In genomic region chr15:63664877-63665276, GRCm38 (mm10) we compare ENCODE assay signal across 19 mouse cellular contexts.
"Had no signal": no experiment of that assay in that cellular context is flagged by ENCODE, and none has a peak within 500 bp of the region (broad histone marks: within the 10 kb centered on the region; RNA-seq: fewer than 3 reads in every experiment).

No protein-coding gene starts in this region.

- H3K36me3 ChIP-seq: kidney, embryonic 15.5 days; midbrain, embryonic 12.5 days; midbrain, embryonic 15.5 days; neural tube, embryonic 13.5 days; stomach, embryonic 15.5 days had no signal

- H3K4me2 ChIP-seq: kidney, embryonic 15.5 days; liver, embryonic 11.5 days; midbrain, embryonic 12.5 days; midbrain, embryonic 15.5 days; neural tube, embryonic 13.5 days; stomach, embryonic 15.5 days had no signal

- H3K4me3 ChIP-seq: kidney, embryonic 15.5 days; left cerebral cortex, adult 2 months; midbrain, embryonic 12.5 days; midbrain, embryonic 15.5 days; myocyte; neural tube, embryonic 13.5 days; stomach, embryonic 15.5 days had no signal

- H3K9me3 ChIP-seq: kidney, embryonic 15.5 days; midbrain, embryonic 12.5 days; midbrain, embryonic 15.5 days; neural tube, embryonic 13.5 days; stomach, embryonic 15.5 days had no signal

- H3K27me3 ChIP-seq: kidney, embryonic 15.5 days; midbrain, embryonic 15.5 days; neural tube, embryonic 13.5 days; stomach, embryonic 15.5 days had no signal

- ATAC-seq: intestine, postnatal 0 days; liver, postnatal 0 days; midbrain, embryonic 15.5 days had no signal

- H3K4me1 ChIP-seq: kidney, embryonic 15.5 days; midbrain, embryonic 12.5 days; midbrain, embryonic 15.5 days; neural tube, embryonic 13.5 days; stomach, embryonic 15.5 days had no signal

- H3K9ac ChIP-seq: kidney, embryonic 15.5 days; liver, embryonic 14.5 days; liver, postnatal 0 days; midbrain, embryonic 12.5 days; midbrain, embryonic 15.5 days; neural tube, embryonic 13.5 days; stomach, embryonic 15.5 days had no signal

- H3K27ac ChIP-seq: kidney, embryonic 15.5 days; left cerebral cortex, adult 2 months; liver, embryonic 14.5 days; midbrain, embryonic 12.5 days; midbrain, embryonic 15.5 days; neural tube, embryonic 13.5 days; stomach, embryonic 15.5 days had no signal

- DNase-seq: kidney, adult 8-10 months; kidney, postnatal 10 days; kidney, postnatal 36 days; layer of hippocampus, postnatal 36 days; liver, postnatal 0 days; retina, postnatal 1 day; right cerebral cortex, postnatal 25 days; spleen, adult 18-20 months; thymus, postnatal 25 days had no signal
